Mouse (Mus musculus): ENCODE measurements around the gene Slc16a9. TPM values are rescaled to one million over a fixed set of nuclear protein-coding genes. Genes with fewer than 3 reads are reported as not detected.

Slc16a9 gene
- polyA plus RNA-seq, 1 experiment from 2014 or later = 0.47 TPM

- ATAC-seq (replicated peaks; ENCODE audit: extremely low read depth, insufficient read depth, low FRiP score) = no peak
- peak overlapping the region; percentile 44 for H3K4me2 ChIP-seq (ENCODE audit: low read depth, low read length)
- 30% methylated on average over 9 of the region's 9 CpGs for WGBS
Measured at GRCm38 (mm10) chr10:70287825-70288235, 42.9 kb downstream of the Slc16a9 start.

GRCm38 (mm10) chr10:70288406-70289327 lies 43.8 kb downstream of the Slc16a9 start:
- peaks cover 5% of the 10 kb centered on the region; the same call in 1 of the 2 replicates for H3K4me1 ChIP-seq (ENCODE audit: control insufficient read depth, insufficient read depth, low read length)
- peaks cover 4% of the 10 kb centered on the region; the same call in 1 of the 2 replicates for H3K9me3 ChIP-seq (replicated peaks; ENCODE audit: control insufficient read depth, low read length)
- no peak overlapping the region for H3K9ac ChIP-seq (ENCODE audit: low read length)
- no peak overlapping the region for H3K4me2 ChIP-seq (ENCODE audit: low read depth, low read length)
- 47% methylated on average over 14 of the region's 14 CpGs for WGBS
- no peaks in the 10 kb centered on the region for H3K27me3 ChIP-seq (ENCODE audit: control insufficient read depth, insufficient read depth, low read length)
- H3K27ac ChIP-seq (ENCODE audit: low read length) = no peak overlapping the region
- ATAC-seq (replicated peaks; ENCODE audit: extremely low read depth, insufficient read depth, low FRiP score) = no peak
- no peak overlapping the region for H3K4me3 ChIP-seq (ENCODE audit: low read length)
- no peaks in the 10 kb centered on the region for H3K36me3 ChIP-seq (ENCODE audit: control insufficient read depth, insufficient read depth)

More at GRCm38 (mm10) chr10:70287825-70288235, 42.9 kb downstream of the Slc16a9 start:
- peaks cover 4% of the 10 kb centered on the region; the same call in 1 of the 2 replicates for H3K9me3 ChIP-seq (replicated peaks; ENCODE audit: control insufficient read depth, low read length)
- no peaks in the 10 kb centered on the region for H3K27me3 ChIP-seq (ENCODE audit: control insufficient read depth, insufficient read depth, low read length)
- no peaks in the 10 kb centered on the region for H3K36me3 ChIP-seq (ENCODE audit: control insufficient read depth, insufficient read depth)
- peaks cover 5% of the 10 kb centered on the region; the same call in 1 of the 2 replicates for H3K4me1 ChIP-seq (ENCODE audit: control insufficient read depth, insufficient read depth, low read length)
- no peak overlapping the region for H3K27ac ChIP-seq (ENCODE audit: low read length)
- no peak overlapping the region for H3K9ac ChIP-seq (ENCODE audit: low read length)
- H3K4me3 ChIP-seq (ENCODE audit: low read length) = no peak overlapping the region

DNA sequence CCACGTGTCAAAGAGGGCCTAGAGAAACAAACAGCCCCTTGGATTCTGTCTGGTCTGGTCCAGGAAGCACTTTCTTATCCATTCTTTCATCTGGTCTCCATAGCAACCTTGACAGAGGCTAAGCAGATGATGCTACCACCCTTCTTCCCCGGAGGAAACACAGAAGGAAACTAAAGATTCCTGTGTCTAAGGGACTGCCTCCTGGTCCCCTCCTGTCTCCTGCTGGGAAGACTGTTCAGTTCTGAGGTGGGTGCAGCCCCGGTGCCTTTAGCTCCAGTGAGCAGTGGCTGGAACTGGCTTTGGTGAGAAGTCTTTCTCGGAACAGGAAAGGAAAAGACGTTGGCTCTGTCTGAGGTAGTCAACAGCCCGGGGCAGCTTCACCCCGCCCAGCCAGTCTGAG lies 47.1 kb downstream of the Slc16a9 start:
- ATAC-seq (replicated peaks; ENCODE audit: extremely low read depth, insufficient read depth, low FRiP score) = no peak
- WGBS = 22% methylated on average over 7 of the region's 7 CpGs
- Histone ChIP-seq H3K27me3 (ENCODE audit: control insufficient read depth, insufficient read depth, low read length) (no peaks in the 10 kb centered on the region), H3K4me3 (ENCODE audit: low read length) (no peak overlapping the region), H3K27ac (ENCODE audit: low read length) (no peak overlapping the region), H3K9me3 (replicated peaks; ENCODE audit: control insufficient read depth, low read length) (peaks cover 4% of the 10 kb centered on the region; the same call in 1 of the 2 replicates), H3K4me2 (ENCODE audit: low read depth, low read length) (no peak overlapping the region), H3K4me1 (ENCODE audit: control insufficient read depth, insufficient read depth, low read length) (peaks cover 8% of the 10 kb centered on the region; the same call in 1 of the 2 replicates), H3K9ac (ENCODE audit: low read length) (no peak overlapping the region), H3K36me3 (ENCODE audit: control insufficient read depth, insufficient read depth) (no peaks in the 10 kb centered on the region)

GRCm38 (mm10) chr10:70294094-70294493 lies 49.2 kb downstream of the Slc16a9 start:
- Histone ChIP-seq H3K36me3 (ENCODE audit: control insufficient read depth, insufficient read depth) (no peaks in the 10 kb centered on the region), H3K27ac (ENCODE audit: low read length) (no peak overlapping the region), H3K4me2 (ENCODE audit: low read depth, low read length) (no peak overlapping the region), H3K4me3 (ENCODE audit: low read length) (no peak overlapping the region), H3K9me3 (replicated peaks; ENCODE audit: control insufficient read depth, low read length) (peaks cover 4% of the 10 kb centered on the region; the same call in 1 of the 2 replicates), H3K9ac (ENCODE audit: low read length) (no peak overlapping the region), H3K4me1 (ENCODE audit: control insufficient read depth, insufficient read depth, low read length) (peaks cover 2% of the 10 kb centered on the region; the same call in 1 of the 2 replicates), H3K27me3 (ENCODE audit: control insufficient read depth, insufficient read depth, low read length) (no peaks in the 10 kb centered on the region)
- no peak for ATAC-seq (replicated peaks; ENCODE audit: extremely low read depth, insufficient read depth, low FRiP score)
- WGBS = 45% methylated on average over 8 of the region's 8 CpGs

DNA sequence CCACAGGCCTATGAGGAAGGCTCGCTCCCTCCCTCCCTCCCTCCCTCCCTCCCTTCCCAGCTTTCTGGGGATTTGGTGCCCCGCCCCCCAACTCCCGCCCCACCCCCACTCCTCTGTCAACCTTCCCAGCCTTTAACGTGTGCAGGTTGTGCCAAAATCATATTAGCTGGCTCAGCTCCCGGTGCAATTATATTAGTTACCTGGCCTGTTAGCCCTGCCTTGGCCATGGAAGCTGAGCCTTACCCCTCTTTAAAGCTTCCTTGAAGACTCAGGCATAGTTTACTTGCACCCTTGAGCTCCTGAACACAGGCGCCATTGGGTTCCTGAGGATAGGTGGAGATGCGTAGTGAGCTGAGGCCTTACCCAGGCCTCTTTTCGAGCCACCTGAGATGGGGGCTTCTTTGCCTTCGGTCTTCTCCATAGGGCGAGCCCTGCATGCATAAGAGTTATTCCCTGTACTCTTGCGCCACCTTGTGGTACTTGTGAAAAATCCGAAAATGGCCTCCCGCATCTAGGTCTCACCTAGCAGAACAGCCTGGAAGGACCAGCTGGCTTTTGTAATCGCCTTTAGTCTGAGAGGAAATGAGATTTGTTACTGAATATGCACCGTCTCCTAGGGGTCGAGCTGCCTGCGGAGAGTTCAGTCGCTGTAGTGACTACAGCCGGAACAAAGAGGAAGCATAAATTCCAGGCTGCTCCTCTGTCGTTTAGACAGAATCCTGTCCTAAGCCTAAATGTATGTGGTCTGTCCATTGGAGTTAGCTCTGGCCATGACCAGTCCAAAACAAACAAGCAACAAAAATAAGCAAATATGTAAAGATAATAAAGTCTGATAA lies 51.8 kb downstream of the Slc16a9 start:
- Histone ChIP-seq H3K4me3 (ENCODE audit: low read length) (no peak overlapping the region), H3K36me3 (ENCODE audit: control insufficient read depth, insufficient read depth) (no peaks in the 10 kb centered on the region), H3K4me2 (ENCODE audit: low read depth, low read length) (peak overlapping the region; percentile 42; the same call in 1 of the 2 replicates), H3K27ac (ENCODE audit: low read length) (no peak overlapping the region), H3K27me3 (ENCODE audit: control insufficient read depth, insufficient read depth, low read length) (no peaks in the 10 kb centered on the region), H3K9ac (ENCODE audit: low read length) (peak overlapping the region; percentile 57), H3K4me1 (ENCODE audit: control insufficient read depth, insufficient read depth, low read length) (peaks cover 2% of the 10 kb centered on the region; the same call in 1 of the 2 replicates), H3K9me3 (replicated peaks; ENCODE audit: control insufficient read depth, low read length) (no peaks in the 10 kb centered on the region)
- WGBS = 9% methylated on average over 19 of the region's 20 CpGs
- peak; percentile 76; the same call in 1 of the 2 replicates for ATAC-seq (replicated peaks; ENCODE audit: extremely low read depth, insufficient read depth, low FRiP score)

- no peaks in the 10 kb centered on the region; the same call in 1 of the 2 replicates for H3K9me3 ChIP-seq (replicated peaks; ENCODE audit: control insufficient read depth, low read length)
- H3K36me3 ChIP-seq (ENCODE audit: control insufficient read depth, insufficient read depth) = no peaks in the 10 kb centered on the region
- WGBS = 55% methylated on average over 2 of the region's 2 CpGs
- H3K4me3 ChIP-seq (ENCODE audit: low read length) = no peak overlapping the region
- H3K4me2 ChIP-seq (ENCODE audit: low read depth, low read length) = no peak overlapping the region
- H3K9ac ChIP-seq (ENCODE audit: low read length) = no peak overlapping the region
- ATAC-seq (replicated peaks; ENCODE audit: extremely low read depth, insufficient read depth, low FRiP score) = no peak
- no peaks in the 10 kb centered on the region for H3K27me3 ChIP-seq (ENCODE audit: control insufficient read depth, insufficient read depth, low read length)
- 0 out of 2 replicates have a peak, but pooled peaks cover 2% of the 10 kb centered on the region for H3K4me1 ChIP-seq (ENCODE audit: control insufficient read depth, insufficient read depth, low read length)
- H3K27ac ChIP-seq (ENCODE audit: low read length) = no peak overlapping the region
Measured at GRCm38 (mm10) chr10:70299118-70299517, 54.2 kb downstream of the Slc16a9 start.

DNA sequence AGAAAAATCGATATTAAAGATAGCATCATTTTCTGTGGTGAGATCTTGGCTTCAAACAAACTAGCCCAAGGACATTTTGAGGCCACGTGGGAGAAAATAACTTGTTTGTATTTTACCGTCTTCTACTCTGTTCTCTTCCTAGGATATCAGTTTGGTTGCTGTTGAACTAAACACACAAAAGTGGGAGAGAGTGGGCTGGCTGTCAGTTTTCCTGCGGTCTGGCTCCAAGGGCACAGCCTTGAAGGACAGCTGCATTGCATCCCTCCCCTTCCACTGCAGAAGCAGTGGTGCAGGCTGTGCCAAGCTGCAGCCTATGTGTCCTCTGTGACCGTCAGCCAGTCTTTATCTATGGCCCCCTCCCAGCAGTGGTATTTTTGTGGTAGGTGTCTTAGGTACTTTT lies 54.8 kb downstream of the Slc16a9 start:
- Histone ChIP-seq H3K4me3 (ENCODE audit: low read length) (no peak overlapping the region), H3K9ac (ENCODE audit: low read length) (no peak overlapping the region), H3K4me1 (ENCODE audit: control insufficient read depth, insufficient read depth, low read length) (0 out of 2 replicates have a peak, but pooled peaks cover 2% of the 10 kb centered on the region), H3K27me3 (ENCODE audit: control insufficient read depth, insufficient read depth, low read length) (no peaks in the 10 kb centered on the region), H3K27ac (ENCODE audit: low read length) (no peak overlapping the region), H3K9me3 (replicated peaks; ENCODE audit: control insufficient read depth, low read length) (no peaks in the 10 kb centered on the region; the same call in 1 of the 2 replicates), H3K36me3 (ENCODE audit: control insufficient read depth, insufficient read depth) (no peaks in the 10 kb centered on the region), H3K4me2 (ENCODE audit: low read depth, low read length) (no peak overlapping the region)
- 31% methylated on average over 5 of the region's 5 CpGs for WGBS
- no peak for ATAC-seq (replicated peaks; ENCODE audit: extremely low read depth, insufficient read depth, low FRiP score)

- 51% methylated on average over 2 of the region's 2 CpGs for WGBS
- no peak for ATAC-seq (replicated peaks; ENCODE audit: extremely low read depth, insufficient read depth, low FRiP score)
- no peak overlapping the region for H3K4me2 ChIP-seq (ENCODE audit: low read depth, low read length)
Measured at GRCm38 (mm10) chr10:70301190-70301589, 56.3 kb downstream of the Slc16a9 start.

More at GRCm38 (mm10) chr10:70301190-70301589, 56.3 kb downstream of the Slc16a9 start:
- H3K9ac ChIP-seq (ENCODE audit: low read length) = no peak overlapping the region
- H3K9me3 ChIP-seq (replicated peaks; ENCODE audit: control insufficient read depth, low read length) = no peaks in the 10 kb centered on the region; the same call in 1 of the 2 replicates
- no peaks in the 10 kb centered on the region for H3K36me3 ChIP-seq (ENCODE audit: control insufficient read depth, insufficient read depth)
- H3K4me3 ChIP-seq (ENCODE audit: low read length) = no peak overlapping the region
- H3K27me3 ChIP-seq (ENCODE audit: control insufficient read depth, insufficient read depth, low read length) = no peaks in the 10 kb centered on the region
- no peak overlapping the region for H3K27ac ChIP-seq (ENCODE audit: low read length)
- 0 out of 2 replicates have a peak, but pooled peaks cover 2% of the 10 kb centered on the region for H3K4me1 ChIP-seq (ENCODE audit: control insufficient read depth, insufficient read depth, low read length)

Measured in heart, embryonic 16.5 days (tissue).